Mouse (Mus musculus) kidney, postnatal 25 days (tissue): ENCODE measurements around the gene Cry2.

Experiments
- DNase-seq, 2 experiments: peaks; one replicate each; pipeline ENCODE4 v3.0.0; 2021; ENCODE audit warnings: mixed read lengths in 2 of 2

Cry2 gene

GRCm38 (mm10) chr2:92444376-92444775 lies 10.5 kb upstream of the Cry2 start:
- DNase-seq, result no peak

- no peak for DNase-seq
These were observed 9.5 kb upstream of the Cry2 start for GRCm38 (mm10) chr2:92443313-92443712.

GRCm38 (mm10) chr2:92442419-92443001 lies 8.7 kb upstream of the Cry2 start:
- DNase-seq, result no peak

GRCm38 (mm10) chr2:92440432-92440831 lies 6.6 kb upstream of the Cry2 start:
- no peak for DNase-seq

GRCm38 (mm10) chr2:92438567-92438966 lies 4.7 kb upstream of the Cry2 start:
- DNase-seq, result no peak

GRCm38 (mm10) chr2:92437875-92438274 lies 4.0 kb upstream of the Cry2 start:
- peak; percentile 85 to 92 for DNase-seq

- no peak for DNase-seq
These were observed 3.5 kb upstream of the Cry2 start for GRCm38 (mm10) chr2:92437366-92437765.

GRCm38 (mm10) chr2:92435023-92435422 lies 1.2 kb upstream of the Cry2 start:
- no peak for DNase-seq

- no peak for DNase-seq
These were observed 517 bp upstream of the Cry2 start for GRCm38 (mm10) chr2:92434375-92434745.

- DNase-seq, result peak; percentile 91 to 92
These were observed 1.2 kb downstream of the Cry2 start for GRCm38 (mm10) chr2:92432299-92433295.

- DNase-seq, result no peak
These were observed 2.1 kb downstream of the Cry2 start for GRCm38 (mm10) chr2:92431611-92432179.

- peak; percentile 50 to 79 for DNase-seq
These were observed 2.9 kb downstream of the Cry2 start for GRCm38 (mm10) chr2:92430723-92431541.

- no peak for DNase-seq
These were observed 3.8 kb downstream of the Cry2 start for GRCm38 (mm10) chr2:92430089-92430488.

GRCm38 (mm10) chr2:92427882-92428281 lies 6.0 kb downstream of the Cry2 start:
- peak; percentile 83 to 91 for DNase-seq

GRCm38 (mm10) chr2:92426426-92426825 lies 7.4 kb downstream of the Cry2 start:
- DNase-seq, result peak; percentile 18 to 73

GRCm38 (mm10) chr2:92425366-92425765 lies 8.5 kb downstream of the Cry2 start:
- no peak for DNase-seq

- DNase-seq, result peak; percentile 19 to 61
These were observed 9.2 kb downstream of the Cry2 start for GRCm38 (mm10) chr2:92424462-92425308.

- peak; percentile 97 to 99 for DNase-seq
These were observed 10.0 kb downstream of the Cry2 start for GRCm38 (mm10) chr2:92423702-92424461.

GRCm38 (mm10) chr2:92423156-92423555 lies 10.7 kb downstream of the Cry2 start:
- DNase-seq, result no peak

- DNase-seq, result peak; percentile 42 to 62
These were observed 11.3 kb downstream of the Cry2 start for GRCm38 (mm10) chr2:92422388-92423135.
